Mouse (Mus musculus): ENCODE data around the gene Rps4x.
A peak's percentile ranks its signal among the peaks of the same experiment; 100 is the strongest.

The Rps4x gene

GRCm38 (mm10) chrX:102188712-102189497, at the start of gene Rps4x:
Gene Rps4x (minus strand): TSS chrX:102189394.
- DNase-seq = peak; percentile 89

- peak; percentile 56 for DNase-seq
These were observed 29.9 kb upstream of the Rps4x start for GRCm38 (mm10) chrX:102219126-102219525.

- DNase-seq = peak; percentile 30
These were observed 26.2 kb upstream of the Rps4x start for GRCm38 (mm10) chrX:102215356-102215755.

GRCm38 (mm10) chrX:102190840-102191239, 1.6 kb upstream of the Rps4x start:
- DNase-seq = no peak

- DNase-seq = no peak
These were observed 387 bp upstream of the Rps4x start for GRCm38 (mm10) chrX:102189581-102189980.

GRCm38 (mm10) chrX:102187023-102187699, 2.0 kb downstream of the Rps4x start:
- DNase-seq = no peak

GRCm38 (mm10) chrX:102182575-102182974, 6.6 kb downstream of the Rps4x start:
- DNase-seq = no peak

- DNase-seq = no peak
These were observed 13.5 kb downstream of the Rps4x start for GRCm38 (mm10) chrX:102175538-102176287.

GRCm38 (mm10) chrX:102170900-102171299, 18.3 kb downstream of the Rps4x start:
- no peak for DNase-seq

GRCm38 (mm10) chrX:102170135-102170534, 19.1 kb downstream of the Rps4x start:
- no peak for DNase-seq

- no peak for DNase-seq
These were observed 19.5 kb downstream of the Rps4x start for GRCm38 (mm10) chrX:102169724-102170123.

- DNase-seq = peak; percentile 41
These were observed 22.2 kb downstream of the Rps4x start for GRCm38 (mm10) chrX:102166986-102167385.

- no peak for DNase-seq
These were observed 22.7 kb downstream of the Rps4x start for GRCm38 (mm10) chrX:102166521-102166920.

GRCm38 (mm10) chrX:102163529-102163928, 25.7 kb downstream of the Rps4x start:
- no peak for DNase-seq

- no peak for DNase-seq
These were observed 26.1 kb downstream of the Rps4x start for GRCm38 (mm10) chrX:102163096-102163495.

- DNase-seq = no peak
These were observed 28.7 kb downstream of the Rps4x start for GRCm38 (mm10) chrX:102160528-102160927.

- peak; percentile 23 for DNase-seq
These were observed 29.4 kb downstream of the Rps4x start for GRCm38 (mm10) chrX:102159778-102160177.

GRCm38 (mm10) chrX:102157423-102157791, 31.8 kb downstream of the Rps4x start:
- DNase-seq = no peak

GRCm38 (mm10) chrX:102156618-102157422, 32.4 kb downstream of the Rps4x start, which contains the start of gene Ercc6l:
Gene Ercc6l (minus strand): TSS chrX:102157091.
- peak; percentile 95 for DNase-seq

GRCm38 (mm10) chrX:102141157-102141556, 48.0 kb downstream of the Rps4x start:
- DNase-seq = no peak
